9 mouse cellular contexts compared by ENCODE assay signal in the genomic region with DNA sequence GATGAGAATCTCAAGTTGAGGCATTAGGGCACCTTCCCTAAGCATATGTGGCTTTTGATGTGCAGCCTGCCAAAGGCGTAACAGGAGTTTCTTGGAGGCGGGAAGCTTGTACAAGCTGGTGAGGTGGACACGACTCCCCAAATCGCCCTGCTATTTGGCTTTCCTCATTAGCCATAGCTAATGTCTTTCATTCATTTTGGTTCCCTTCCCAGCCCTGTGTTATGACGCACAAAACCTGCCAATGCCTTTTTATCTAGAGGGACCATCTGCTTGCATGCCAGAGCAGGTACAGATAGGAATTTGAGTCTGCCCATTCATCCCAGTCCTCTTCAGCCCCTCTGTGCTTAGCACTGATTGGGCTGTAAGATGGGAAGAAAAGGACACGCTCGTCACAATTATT. TPM values are rescaled to one million over a fixed set of nuclear protein-coding genes. Genes with fewer than 3 reads are reported as not detected.
A peak's percentile ranks its signal among the peaks of the same experiment; 100 is the strongest.
DNase-seq lines count a peak whose midpoint lies in the region; ATAC-seq and TF ChIP-seq lines count a peak whose summit lies in the region.
"Had no signal": no experiment of that assay in that cellular context is flagged by ENCODE, and none has a peak within 500 bp of the region (broad histone marks: within the 10 kb centered on the region; RNA-seq: fewer than 3 reads in every experiment).

No protein-coding gene starts in this region.

- H3K36me3 ChIP-seq in heart, embryonic 12.5 days = peaks cover 20% of the 10 kb centered on the region
- H3K36me3 ChIP-seq in midbrain, postnatal 0 days (ENCODE audit: insufficient read depth, low read length) = peaks cover 11% of the 10 kb centered on the region
- peaks cover 6% of the 10 kb centered on the region for H3K36me3 ChIP-seq in midbrain, embryonic 10.5 days
- H3K36me3 ChIP-seq in stomach, postnatal 0 days (ENCODE audit: control insufficient read depth, insufficient read depth, low read length) = peaks cover 6% of the 10 kb centered on the region; the same call in 1 of the 2 replicates
- no peaks in the 10 kb centered on the region for H3K36me3 ChIP-seq in midbrain, embryonic 14.5 days (ENCODE audit: control insufficient read depth, insufficient read depth, low read length)
- H3K36me3 ChIP-seq: neural tube, embryonic 15.5 days had no signal

- no peaks in the 10 kb centered on the region for H3K27me3 ChIP-seq in heart, embryonic 12.5 days (replicated peaks)
- H3K27me3 ChIP-seq in midbrain, postnatal 0 days (ENCODE audit: insufficient read depth, low read length) = no peaks in the 10 kb centered on the region
- H3K27me3 ChIP-seq in midbrain, embryonic 10.5 days (ENCODE audit: low read depth, poor library complexity, severe bottlenecking) = no peaks in the 10 kb centered on the region
- no peaks in the 10 kb centered on the region for H3K27me3 ChIP-seq in stomach, postnatal 0 days (ENCODE audit: control insufficient read depth, insufficient read depth, low read length)
- H3K27me3 ChIP-seq in midbrain, embryonic 14.5 days (ENCODE audit: control insufficient read depth, insufficient read depth, low read length) = no peaks in the 10 kb centered on the region
- H3K27me3 ChIP-seq: neural tube, embryonic 15.5 days had no signal

- no peaks in the 10 kb centered on the region for H3K9me3 ChIP-seq in heart, embryonic 12.5 days (replicated peaks)
- no peaks in the 10 kb centered on the region for H3K9me3 ChIP-seq in midbrain, postnatal 0 days (ENCODE audit: low read length)
- H3K9me3 ChIP-seq in midbrain, embryonic 10.5 days (replicated peaks) = no peaks in the 10 kb centered on the region
- H3K9me3 ChIP-seq in stomach, postnatal 0 days (ENCODE audit: control insufficient read depth, low read length) = no peaks in the 10 kb centered on the region
- H3K9me3 ChIP-seq in midbrain, embryonic 14.5 days (ENCODE audit: control insufficient read depth, low read length) = no peaks in the 10 kb centered on the region
- H3K9me3 ChIP-seq: neural tube, embryonic 15.5 days had no signal

- no peak overlapping the region for H3K4me3 ChIP-seq in heart, embryonic 12.5 days
- H3K4me3 ChIP-seq in midbrain, postnatal 0 days (ENCODE audit: low read depth, low read length) = no peak overlapping the region
- H3K4me3 ChIP-seq in midbrain, embryonic 10.5 days = no peak overlapping the region
- no peak overlapping the region for H3K4me3 ChIP-seq in stomach, postnatal 0 days (ENCODE audit: low read depth, low read length)
- H3K4me3 ChIP-seq in midbrain, embryonic 14.5 days (replicated peaks; ENCODE audit: low read depth, low read length) = no peak overlapping the region
- H3K4me3 ChIP-seq: neural tube, embryonic 15.5 days had no signal

- intact Hi-C loops in heart, postnatal 25 days (cut with DNase I) = loop anchor here (2.0 kb wide), 1 partner anchor 38 kb away; no protein-coding TSS in a partner anchor

- TF ChIP-seq CTCF in midbrain, postnatal 0 days (IDR thresholded peaks at IDR 0.05) = no peak
- TF ChIP-seq CTCF in stomach, postnatal 0 days (IDR thresholded peaks at IDR 0.05; ENCODE audit: low read depth) = no peak

- H3K4me1 ChIP-seq in heart, embryonic 12.5 days (replicated peaks) = peaks cover 82% of the 10 kb centered on the region
- H3K4me1 ChIP-seq in midbrain, postnatal 0 days (ENCODE audit: insufficient read depth, low read length) = peaks cover 11% of the 10 kb centered on the region
- H3K4me1 ChIP-seq in midbrain, embryonic 10.5 days = peaks cover 36% of the 10 kb centered on the region
- H3K4me1 ChIP-seq in stomach, postnatal 0 days (replicated peaks; ENCODE audit: control insufficient read depth, insufficient read depth) = peaks cover 36% of the 10 kb centered on the region
- H3K4me1 ChIP-seq in midbrain, embryonic 14.5 days (ENCODE audit: control insufficient read depth, insufficient read depth, low read length) = peaks cover 8% of the 10 kb centered on the region; the same call in 1 of the 2 replicates

- H3K4me2 ChIP-seq in heart, embryonic 12.5 days = no peak overlapping the region
- H3K4me2 ChIP-seq in midbrain, postnatal 0 days (ENCODE audit: low read depth, low read length, poor library complexity, severe bottlenecking) = no peak overlapping the region
- H3K4me2 ChIP-seq in stomach, postnatal 0 days (replicated peaks; ENCODE audit: low read depth) = no peak overlapping the region
- no peak overlapping the region for H3K4me2 ChIP-seq in midbrain, embryonic 14.5 days (ENCODE audit: low read length)
- H3K4me2 ChIP-seq: neural tube, embryonic 15.5 days had no signal

- no peak for DNase-seq in heart, postnatal 25 days (ENCODE audit: low spot score)
- DNase-seq in midbrain, postnatal 0 days (ENCODE audit: low spot score) = no peak
- DNase-seq in midbrain, embryonic 10.5 days (ENCODE audit: low spot score) = no peak
- DNase-seq in liver = peak; percentile 30
- DNase-seq in stomach, postnatal 0 days (ENCODE audit: low spot score) = no peak
- no peak for DNase-seq in frontal cortex, postnatal 36 days (ENCODE audit: low spot score in 2 of 2)
- no peak for DNase-seq in midbrain, embryonic 14.5 days

- no peak for TF ChIP-seq EP300 in stomach, postnatal 0 days (optimal IDR thresholded peaks at IDR 0.05)

- H3K9ac ChIP-seq in heart, embryonic 12.5 days = no peak overlapping the region
- 0 out of 2 replicates have a peak overlapping the region, but pooled peaks have one; percentile 4 for H3K9ac ChIP-seq in midbrain, postnatal 0 days (replicated peaks; ENCODE audit: low read length, poor library complexity, severe bottlenecking)
- no peak overlapping the region for H3K9ac ChIP-seq in stomach, postnatal 0 days (ENCODE audit: low read length)
- no peak overlapping the region for H3K9ac ChIP-seq in midbrain, embryonic 14.5 days (replicated peaks; ENCODE audit: low read length)
- H3K9ac ChIP-seq: neural tube, embryonic 15.5 days had no signal

- 78% methylated on average over 7 of the region's 7 CpGs for WGBS in heart, embryonic 12.5 days
- WGBS in midbrain, postnatal 0 days = 76% methylated on average over 7 of the region's 7 CpGs
- 85% methylated on average over 7 of the region's 7 CpGs for WGBS in midbrain, embryonic 10.5 days
- 71% methylated on average over 7 of the region's 7 CpGs for WGBS in stomach, postnatal 0 days
- 84% methylated on average over 7 of the region's 7 CpGs for WGBS in midbrain, embryonic 14.5 days

- H3K27ac ChIP-seq in heart, embryonic 12.5 days (ENCODE audit: poor library complexity, severe bottlenecking) = 0 out of 2 replicates have a peak overlapping the region, but pooled peaks have one; percentile 62
- no peak overlapping the region for H3K27ac ChIP-seq in midbrain, postnatal 0 days (ENCODE audit: low read depth, low read length)
- H3K27ac ChIP-seq in midbrain, embryonic 10.5 days (replicated peaks) = no peak overlapping the region
- H3K27ac ChIP-seq in stomach, postnatal 0 days (replicated peaks) = peak overlapping the region; percentile 93
- H3K27ac ChIP-seq in midbrain, embryonic 14.5 days (replicated peaks; ENCODE audit: low read depth, low read length) = no peak overlapping the region

- no peak for ATAC-seq in heart, embryonic 12.5 days (ENCODE audit: insufficient number of reproducible peaks, low FRiP score)
- no peak for ATAC-seq in midbrain, postnatal 0 days (ENCODE audit: low FRiP score)
- no peak for ATAC-seq in stomach, postnatal 0 days (ENCODE audit: low FRiP score, low TSS enrichment)
- ATAC-seq in midbrain, embryonic 14.5 days (ENCODE audit: low FRiP score, low TSS enrichment) = no peak

RNA-seq across cellular contexts. Expression of a gene that starts 40.2 kb away (rescaled TPM):
- polyA plus RNA-seq in heart, embryonic 12.5 days (2016; fragmentation: Nextera tagmentation; extraction: Ambion mirVana) = 70.8 and 71.5 TPM in 2 replicates
- total RNA-seq in heart, postnatal 25 days (2021) = 100 to 1,000 TPM; 135 to 205 TPM
- total RNA-seq in midbrain, postnatal 0 days (2014; rRNA removed) = 105 and 133 TPM in 2 replicates
- polyA plus RNA-seq in midbrain, postnatal 0 days (2015; fragmentation: Nextera tagmentation; extraction: Ambion mirVana) = 39.1 and 47.3 TPM in 2 replicates
- 21.2 and 25.7 TPM in 2 replicates for polyA plus RNA-seq in midbrain, embryonic 10.5 days (2016; fragmentation: Nextera tagmentation; extraction: Ambion mirVana)
- polyA plus RNA-seq in stomach, postnatal 0 days (2015; fragmentation: Nextera tagmentation; extraction: Ambion mirVana) = 33.0 and 33.9 TPM in 2 replicates
- polyA plus RNA-seq in midbrain, embryonic 14.5 days (2014; fragmentation: Nextera tagmentation; extraction: Ambion mirVana) = 13.2 and 23.5 TPM in 2 replicates

Comparison
In these comparisons a context has a peak if more than half of its experiments do, and no peak if none do; other contexts are left out.
1. H3K27ac ChIP-seq: peak in heart, embryonic 12.5 days (single experiment) and stomach, postnatal 0 days (single experiment); none in midbrain, postnatal 0 days (single experiment), midbrain, embryonic 10.5 days (single experiment) and midbrain, embryonic 14.5 days (single experiment).